Mouse (Mus musculus): Measurements from ENCODE around the gene Nfatc2.

GRCm38 (mm10) chr2:168526547-168527429 lies 74.7 kb downstream of the Nfatc2 start:
- TF ChIP-seq CTCF (IDR thresholded peaks at IDR 0.05; ENCODE audit: low read depth, low read length) = no peak
- no peak for TF ChIP-seq POLR2A (IDR thresholded peaks at IDR 0.05; ENCODE audit: borderline replicate concordance, low read depth, low read length)
